Mouse (Mus musculus): ENCODE data around the gene Fam107b.

Gene Fam107b

GRCm38 (mm10) chr2:3656834-3657233 is 86.5 kb downstream of the Fam107b start:
- in situ Hi-C loops (cut with MboI; ENCODE audit: unreplicated experiment in 2 of 2), result loop anchor here in 1 of 2 experiments (10.0 kb wide), 1 partner anchor 232 kb away; the partner anchor contains the start of genes Dclre1c and Meig1

DNA sequence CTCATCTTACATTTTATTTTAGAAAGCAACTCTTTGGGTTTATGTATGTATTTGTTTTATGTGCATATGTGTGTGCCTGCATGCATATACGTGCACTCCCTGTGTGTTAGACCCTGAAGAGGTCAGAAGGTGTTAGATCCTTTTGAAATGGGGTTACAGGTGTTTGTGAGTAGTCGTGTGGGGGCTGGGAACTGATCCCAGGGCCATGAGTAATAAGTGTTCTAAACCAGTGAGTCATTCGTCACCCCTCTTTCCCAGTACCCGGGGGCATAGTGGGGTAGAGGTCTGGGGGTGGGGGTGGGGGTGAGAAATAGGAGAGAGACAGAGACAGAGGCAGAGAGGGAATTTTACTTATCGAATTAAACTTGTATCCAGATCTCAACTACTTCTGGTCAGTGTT is 87.1 kb downstream of the Fam107b start:
- in situ Hi-C loops (cut with MboI; ENCODE audit: unreplicated experiment in 2 of 2), result loop anchor here in 1 of 2 experiments (10.0 kb wide), 1 partner anchor 233 kb away; the partner anchor contains the start of genes Dclre1c and Meig1

DNA sequence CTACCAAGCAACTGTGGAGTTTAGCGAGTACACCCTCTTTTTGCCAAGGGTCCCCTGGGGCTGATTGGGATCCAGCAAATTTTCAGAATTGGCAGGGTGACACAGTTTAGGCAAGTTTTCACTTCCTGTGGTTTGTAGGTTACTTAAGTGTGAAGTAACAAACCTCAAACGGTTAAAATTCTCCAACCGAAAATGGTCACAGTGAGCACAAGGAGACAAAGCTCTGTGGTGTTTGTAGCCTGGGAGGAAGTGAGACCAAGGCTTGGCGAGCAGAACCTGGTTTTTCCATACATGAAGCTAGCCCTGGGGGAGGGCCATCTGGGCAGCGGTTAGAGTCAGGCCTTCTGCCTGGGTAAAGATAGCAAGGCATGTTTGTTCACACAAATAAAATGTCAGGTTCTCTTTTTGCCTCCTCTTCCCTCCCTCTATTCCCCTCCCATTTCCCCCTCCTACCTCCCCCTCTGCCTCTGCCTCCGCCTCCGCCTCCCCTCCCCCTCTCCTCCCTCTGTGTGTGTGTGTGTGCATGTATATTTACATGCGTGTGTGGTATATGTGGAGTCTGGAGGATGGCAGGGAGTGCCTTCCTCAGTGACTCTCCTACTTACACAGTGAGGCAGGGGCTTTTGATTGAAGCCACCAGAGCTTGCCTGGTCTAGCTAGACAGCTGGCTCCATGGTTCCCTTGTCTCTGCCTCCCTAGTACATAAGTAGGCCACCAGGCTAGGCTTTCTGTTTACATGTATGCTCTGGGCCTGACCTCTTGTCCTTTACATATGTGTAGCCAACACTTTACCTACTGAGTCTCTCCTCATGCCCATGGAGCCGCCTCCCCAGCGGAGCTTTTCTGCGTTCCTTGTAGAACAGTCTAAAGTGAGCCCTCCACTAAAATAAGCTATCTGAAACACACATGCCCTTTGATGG is 87.8 kb downstream of the Fam107b start:
- in situ Hi-C loops (cut with MboI; ENCODE audit: unreplicated experiment in 2 of 2), result loop anchor here in 1 of 2 experiments (10.0 kb wide), 1 partner anchor 233 kb away; the partner anchor contains the start of genes Dclre1c and Meig1

DNA sequence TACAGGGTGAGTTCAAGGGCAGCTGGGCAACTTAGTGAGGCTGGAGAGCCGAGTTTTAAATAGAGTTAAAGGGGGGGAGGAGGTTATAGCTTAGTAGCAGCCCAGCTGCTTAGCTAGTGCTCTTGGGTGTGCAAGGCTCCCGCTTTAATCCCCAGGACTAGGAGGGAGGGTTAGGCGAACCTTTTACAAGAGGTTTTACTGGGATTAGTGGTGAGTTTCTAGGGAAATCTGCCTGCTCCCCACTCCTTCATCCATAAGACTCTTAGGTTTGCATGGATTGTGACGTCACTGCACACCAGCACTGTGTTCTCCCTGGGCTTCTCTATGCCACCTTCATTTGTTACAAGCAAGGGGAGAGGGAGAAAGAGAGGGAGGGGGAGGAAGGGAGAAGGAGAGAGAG is 88.6 kb downstream of the Fam107b start:
- in situ Hi-C loops (cut with MboI; ENCODE audit: unreplicated experiment in 2 of 2), result loop anchor here in 1 of 2 experiments (10.0 kb wide), 1 partner anchor 234 kb away; the partner anchor contains the start of genes Dclre1c and Meig1

DNA sequence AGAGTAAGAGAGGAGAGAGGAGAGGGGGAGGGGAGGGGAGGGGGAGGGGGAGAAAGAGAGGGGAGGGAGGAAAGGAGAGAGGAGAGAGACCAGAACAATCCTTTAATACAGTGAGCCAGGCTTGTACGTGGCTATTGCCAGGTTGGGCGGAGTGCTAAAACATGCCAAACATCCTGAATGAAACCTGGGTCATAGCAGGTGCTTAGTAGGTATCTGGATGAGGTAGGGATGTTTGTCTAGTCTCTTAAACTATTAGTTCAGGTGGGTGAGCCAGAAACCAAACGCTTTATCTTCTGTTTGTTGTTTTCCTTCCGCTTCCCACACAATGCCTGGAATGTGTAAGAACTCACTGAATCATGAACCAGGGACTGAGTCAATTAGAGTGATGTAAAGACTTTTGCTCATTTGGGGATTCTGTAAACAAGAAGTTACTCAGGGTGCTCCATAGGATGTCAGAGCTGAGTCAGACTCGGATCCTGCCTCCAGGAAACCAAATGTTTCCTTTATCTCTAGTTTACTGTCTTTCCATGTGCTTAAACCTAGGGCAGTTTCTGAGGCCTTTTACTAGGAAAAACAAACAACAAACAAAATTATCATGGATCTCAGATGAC is 89.1 kb downstream of the Fam107b start:
- in situ Hi-C loops (cut with MboI; ENCODE audit: unreplicated experiment in 2 of 2), result loop anchor here in 1 of 2 experiments (10.0 kb wide), 1 partner anchor 235 kb away; the partner anchor contains the start of genes Dclre1c and Meig1

DNA sequence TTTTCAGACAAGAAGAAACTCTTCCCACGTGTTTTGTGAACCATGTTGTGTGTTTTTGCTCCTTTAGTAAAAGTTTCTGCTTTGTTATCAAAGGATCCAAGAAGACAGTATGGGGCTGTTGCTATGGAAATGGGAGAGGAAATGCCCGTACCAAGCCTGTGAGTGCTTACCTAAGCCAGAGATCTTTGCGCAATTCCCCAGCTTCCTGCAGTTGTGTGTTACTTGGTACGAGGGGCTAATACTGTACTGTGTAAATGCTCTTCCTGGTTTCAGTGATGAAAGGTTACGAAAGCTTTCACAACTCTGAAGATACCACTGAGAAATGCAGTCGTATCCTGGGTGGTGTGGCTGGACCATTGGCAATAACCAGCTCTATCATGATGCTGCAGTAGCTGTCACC is 93.8 kb downstream of the Fam107b start:
- in situ Hi-C loops (cut with MboI; ENCODE audit: unreplicated experiment in 2 of 2), result no loop called here

DNA sequence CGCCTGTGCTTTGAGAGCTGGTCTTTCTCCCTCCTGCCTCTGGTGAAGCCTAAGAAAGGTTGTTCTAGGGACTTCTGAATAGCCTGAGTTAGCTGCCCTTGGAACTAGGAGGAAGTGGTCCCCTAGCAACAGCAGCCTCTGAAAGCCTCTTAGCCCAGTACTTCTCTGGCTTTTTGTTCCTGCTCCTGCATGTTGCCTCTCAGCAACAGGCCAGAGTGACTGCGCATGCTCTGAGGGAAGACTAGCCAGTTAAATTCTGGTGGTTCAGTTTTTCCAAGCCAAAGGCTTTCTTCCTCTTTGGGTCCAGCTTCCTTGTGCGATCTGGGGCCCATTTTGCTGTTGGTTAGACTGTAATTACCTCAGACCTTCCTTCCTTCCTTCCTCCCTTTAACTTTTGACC is 98.4 kb downstream of the Fam107b start:
- in situ Hi-C loops (cut with MboI; ENCODE audit: unreplicated experiment in 2 of 2), result loop anchor here in 1 of 2 experiments (5.0 kb wide), 1 partner anchor 39 kb away; no protein-coding TSS in a partner anchor

GRCm38 (mm10) chr2:3669646-3670045 is 99.4 kb downstream of the Fam107b start:
- in situ Hi-C loops (cut with MboI; ENCODE audit: unreplicated experiment in 2 of 2), result loop anchor here (5.0 kb wide), 1 partner anchor 38 kb away; no protein-coding TSS in a partner anchor

- in situ Hi-C loops (cut with MboI; ENCODE audit: unreplicated experiment in 2 of 2), result loop anchor here in 1 of 2 experiments (5.0 kb wide), 1 partner anchor 34 kb away; no protein-coding TSS in a partner anchor
Observed at GRCm38 (mm10) chr2:3672654-3673367, 102.5 kb downstream of the Fam107b start.

- in situ Hi-C loops (cut with MboI; ENCODE audit: unreplicated experiment in 2 of 2), result no loop called here
Observed at GRCm38 (mm10) chr2:3675481-3675880, 105.2 kb downstream of the Fam107b start.

DNA sequence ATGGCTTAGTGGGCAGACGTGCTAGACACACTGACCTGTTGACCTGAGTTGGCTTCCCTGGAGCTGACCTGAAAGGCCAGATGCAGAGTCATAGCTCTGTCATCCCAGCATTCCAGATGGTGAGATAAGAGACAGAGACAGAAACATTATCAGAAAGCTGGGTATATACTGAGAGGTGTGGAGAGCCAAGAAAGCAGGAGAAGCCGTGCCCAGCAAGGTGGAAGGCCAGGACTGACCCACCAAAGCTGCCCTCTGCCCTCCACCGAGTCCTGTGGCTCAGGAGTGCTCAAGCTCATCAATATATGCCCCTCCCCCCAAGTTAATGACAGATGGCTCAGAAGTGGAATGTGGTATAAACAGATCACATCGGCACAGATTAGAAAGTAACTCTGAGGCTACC is 112.4 kb downstream of the Fam107b start:
- in situ Hi-C loops (cut with MboI; ENCODE audit: unreplicated experiment in 2 of 2), result no loop called here

DNA sequence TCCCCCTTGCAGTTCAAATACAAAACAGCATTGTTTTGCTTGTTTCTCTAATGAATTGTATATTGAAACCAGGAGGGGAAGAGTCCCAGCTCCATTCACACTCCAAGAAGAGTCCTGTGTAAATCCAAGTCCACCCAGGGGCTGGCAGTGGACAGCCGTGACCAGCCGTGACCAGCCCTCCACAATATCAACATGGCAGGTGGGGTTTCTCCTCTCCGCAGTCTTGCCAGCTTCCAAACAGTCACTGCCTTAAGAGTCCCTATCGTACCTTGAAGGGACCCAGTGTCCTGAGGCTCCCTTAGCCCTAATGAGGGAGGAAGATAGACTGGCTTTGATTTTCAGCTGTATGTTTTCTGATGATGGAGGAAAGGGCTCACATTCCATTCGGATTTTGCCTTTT is 113.1 kb downstream of the Fam107b start:
- in situ Hi-C loops (cut with MboI; ENCODE audit: unreplicated experiment in 2 of 2), result no loop called here

DNA sequence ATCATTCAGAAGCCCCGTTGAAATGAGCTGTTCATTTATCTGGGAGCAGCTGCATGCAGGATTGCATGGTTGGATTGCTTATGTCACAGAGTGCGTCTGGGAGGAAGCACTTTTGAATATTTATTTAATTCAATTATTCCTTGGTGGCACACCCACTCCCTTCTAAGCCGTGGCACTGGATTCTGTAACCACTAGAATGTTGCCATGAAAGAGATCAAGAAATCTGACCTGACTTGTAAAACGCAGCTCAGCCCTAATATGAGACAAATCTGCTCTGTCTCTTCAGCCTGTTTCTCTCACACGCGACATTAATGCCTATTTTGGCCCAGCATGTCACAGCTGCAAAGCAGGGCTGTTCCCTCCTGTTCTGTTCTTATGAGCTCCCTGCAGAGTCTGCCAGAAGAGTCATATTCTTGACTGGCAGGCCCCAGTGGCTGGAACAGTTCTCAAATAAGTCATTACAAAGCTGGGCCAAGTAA is 113.5 kb downstream of the Fam107b start:
- in situ Hi-C loops (cut with MboI; ENCODE audit: unreplicated experiment in 2 of 2), result no loop called here

DNA sequence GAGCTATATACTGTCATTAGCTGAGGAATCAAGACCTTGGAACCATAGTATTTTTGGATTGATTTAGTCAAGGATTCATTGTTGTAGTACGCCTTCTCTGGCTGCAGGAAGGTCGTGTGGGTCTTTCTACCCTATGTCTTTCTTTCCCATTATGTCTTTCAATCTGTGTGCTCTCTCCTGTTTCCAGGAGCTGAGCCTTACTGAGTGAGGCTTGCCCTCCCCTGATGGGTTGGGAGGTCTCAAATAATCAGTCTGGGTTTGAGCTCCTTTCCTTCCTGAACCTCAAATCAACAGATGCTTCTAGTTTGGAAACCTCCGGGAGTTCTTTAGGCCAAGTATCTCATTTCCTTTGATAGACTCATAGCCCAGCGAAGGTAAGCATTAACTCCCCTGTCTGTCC is 119.9 kb downstream of the Fam107b start:
- in situ Hi-C loops (cut with MboI; ENCODE audit: unreplicated experiment in 2 of 2), result no loop called here

DNA sequence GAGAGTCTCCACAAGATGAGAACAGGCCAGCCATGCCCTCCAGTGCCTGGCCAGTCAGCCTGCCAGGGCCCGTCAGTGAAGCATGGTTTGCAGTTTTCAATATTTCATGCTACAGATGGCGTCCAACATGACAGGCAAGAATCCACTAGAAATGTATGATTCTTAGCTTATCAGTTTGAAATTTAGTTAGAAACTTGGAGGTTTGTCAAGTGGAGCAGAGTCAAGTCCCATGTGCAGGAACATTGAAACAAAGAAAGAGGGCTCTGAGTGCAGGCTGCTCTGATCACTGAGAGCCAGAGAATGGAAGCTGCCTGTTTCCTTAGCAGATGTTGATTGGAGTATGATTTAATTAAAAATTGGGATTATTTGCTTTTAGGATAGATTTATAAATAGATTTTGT is 122.5 kb downstream of the Fam107b start:
- in situ Hi-C loops (cut with MboI; ENCODE audit: unreplicated experiment in 2 of 2), result no loop called here

DNA sequence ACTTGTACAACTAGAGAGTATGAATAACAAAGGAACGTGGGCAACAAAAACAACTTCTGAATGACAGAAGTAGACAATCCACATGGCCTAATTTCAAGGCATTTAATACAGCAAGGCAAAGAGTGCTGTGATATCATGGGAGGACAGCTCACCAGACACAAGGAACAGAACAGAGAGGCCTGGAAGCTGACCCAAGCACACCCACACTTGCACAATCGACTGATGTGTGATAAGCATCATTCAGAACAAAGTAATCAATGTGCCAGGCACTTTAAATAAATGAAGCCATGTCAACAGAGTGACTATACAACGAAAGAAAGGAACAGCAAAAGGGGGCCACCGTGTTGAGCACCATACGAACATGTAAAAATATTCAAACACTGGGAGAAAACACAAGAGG is 125.6 kb downstream of the Fam107b start:
- in situ Hi-C loops (cut with MboI; ENCODE audit: unreplicated experiment in 2 of 2), result no loop called here

DNA sequence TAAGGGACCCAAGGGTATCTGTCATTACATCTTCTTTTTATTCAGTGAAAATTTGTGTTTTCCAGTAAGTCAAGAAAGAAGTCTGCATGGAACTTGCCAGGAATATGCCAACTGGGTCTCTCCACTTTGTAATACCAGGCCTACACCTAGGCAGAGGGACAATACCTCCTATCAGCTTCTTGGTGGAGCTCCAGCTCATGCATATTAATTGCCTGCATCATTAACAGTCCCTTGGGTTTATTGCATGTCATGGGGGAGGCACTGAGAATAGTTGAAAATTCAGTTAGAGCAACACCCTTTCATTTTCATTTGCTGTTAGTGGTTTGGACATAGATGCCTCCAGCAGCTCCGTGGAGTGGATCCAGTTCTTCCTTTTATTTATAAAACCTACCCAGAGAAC is 130.1 kb downstream of the Fam107b start:
- in situ Hi-C loops (cut with MboI; ENCODE audit: unreplicated experiment in 2 of 2), result no loop called here

DNA sequence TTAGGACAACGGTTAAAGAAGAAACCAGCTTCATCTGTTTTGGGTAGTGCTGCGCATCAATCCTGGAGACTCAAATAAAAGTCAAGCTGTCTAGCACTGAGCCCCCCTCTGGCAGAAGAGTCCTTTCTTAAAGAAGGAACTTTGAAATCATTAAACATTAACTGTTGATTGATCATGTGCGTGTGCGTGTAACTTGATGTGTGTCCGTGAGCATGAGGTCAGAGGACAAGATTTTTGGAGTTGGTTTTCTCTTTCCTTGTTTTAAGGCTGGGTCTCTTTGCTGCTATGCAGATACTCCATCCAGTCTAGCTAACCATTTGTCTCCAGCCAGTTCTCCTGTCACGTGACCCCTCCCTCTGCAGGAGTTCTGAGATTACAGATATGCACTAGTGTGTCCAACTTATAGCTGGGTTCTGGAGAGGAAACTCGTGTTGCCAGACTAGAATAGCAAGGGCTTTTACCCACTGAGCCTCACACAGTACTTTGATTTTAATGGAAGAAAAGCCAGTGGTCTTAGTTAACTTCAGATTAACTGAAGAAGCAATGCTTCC is 132.4 kb downstream of the Fam107b start:
- in situ Hi-C loops (cut with MboI; ENCODE audit: unreplicated experiment in 2 of 2), result no loop called here

DNA sequence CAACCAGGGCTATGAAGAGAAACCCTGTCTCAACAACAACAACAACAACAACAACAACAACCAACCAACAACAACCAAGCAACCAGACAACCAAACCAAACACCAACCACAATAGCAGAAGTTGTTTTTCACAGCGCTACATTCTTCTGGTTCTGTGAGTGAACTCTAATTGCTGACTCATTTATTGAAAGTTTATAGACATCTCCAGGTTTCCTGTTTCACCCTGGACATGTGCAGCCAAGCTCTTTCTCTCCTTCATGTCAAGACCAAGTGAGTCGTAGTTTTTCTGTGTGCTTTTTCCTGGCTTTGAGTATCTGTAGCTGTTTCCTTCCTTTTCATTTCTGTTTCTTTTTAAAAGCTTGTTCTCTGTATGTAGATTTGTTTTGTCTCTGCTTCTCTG is 133.5 kb downstream of the Fam107b start:
- in situ Hi-C loops (cut with MboI; ENCODE audit: unreplicated experiment in 2 of 2), result no loop called here

Data from v-Abl transformed pro-B cells (cell line).